Mouse (Mus musculus) CH12.LX (cell line): Measurements from ENCODE around the gene Kif5c.

Experiments
- CTCF ChIP-seq, 2 experiments: IDR thresholded peaks in 1 of 2; conservative IDR thresholded peaks in 1 of 2; 2 replicates each; pipeline ENCODE4 v1.5.1; 2011 to 2012; ENCODE audit warnings: low read depth in 2 of 2, low read length in 2 of 2, improper control_type of control experiment in 1 of 2, inconsistent platforms in 1 of 2, mild to moderate bottlenecking in 1 of 2, moderate library complexity in 1 of 2
- EP300 ChIP-seq: IDR thresholded peaks from 2 replicates; pipeline ENCODE4 v1.6.1; 2011; ENCODE audit warnings: low read length, improper control_type of control experiment
- HCFC1 ChIP-seq: IDR thresholded peaks from 2 replicates; pipeline ENCODE4 v1.6.1; 2012; ENCODE audit warnings: low read depth, mild to moderate bottlenecking, inconsistent platforms, low read length, improper control_type of control experiment
- NRF1 ChIP-seq: IDR thresholded peaks from 2 replicates; pipeline ENCODE4 v1.6.1; 2014; ENCODE audit warnings: low read depth, mild to moderate bottlenecking, inconsistent platforms, low read length, improper control_type of control experiment, moderate library complexity
- POLR2A ChIP-seq: IDR thresholded peaks from 2 replicates; pipeline ENCODE4 v1.6.1; 2011; ENCODE audit warnings: low read depth, mild to moderate bottlenecking, improper control_type of control experiment, low read length
- USF1 ChIP-seq: IDR thresholded peaks from 2 replicates; pipeline ENCODE4 v1.6.1; 2014; ENCODE audit warnings: low read depth, mild to moderate bottlenecking, inconsistent platforms, low read length, improper control_type of control experiment

GRCm38 (mm10) chr2:49726672-49727071, 107.6 kb downstream of the Kif5c start:
- no peak for TF ChIP-seq NRF1
- TF ChIP-seq USF1: no peak
- no peak for TF ChIP-seq EP300
- TF ChIP-seq POLR2A: no peak
- no peak for TF ChIP-seq HCFC1
- no peak for TF ChIP-seq CTCF (conservative IDR thresholded peaks at IDR 0.05 in 1 of 2, IDR thresholded peaks at IDR 0.05 in 1 of 2; ENCODE audit: low read depth in 2 of 2, low read length in 2 of 2)
